Mouse (Mus musculus): ENCODE results near the gene P3h2.

Gene P3h2

DNA sequence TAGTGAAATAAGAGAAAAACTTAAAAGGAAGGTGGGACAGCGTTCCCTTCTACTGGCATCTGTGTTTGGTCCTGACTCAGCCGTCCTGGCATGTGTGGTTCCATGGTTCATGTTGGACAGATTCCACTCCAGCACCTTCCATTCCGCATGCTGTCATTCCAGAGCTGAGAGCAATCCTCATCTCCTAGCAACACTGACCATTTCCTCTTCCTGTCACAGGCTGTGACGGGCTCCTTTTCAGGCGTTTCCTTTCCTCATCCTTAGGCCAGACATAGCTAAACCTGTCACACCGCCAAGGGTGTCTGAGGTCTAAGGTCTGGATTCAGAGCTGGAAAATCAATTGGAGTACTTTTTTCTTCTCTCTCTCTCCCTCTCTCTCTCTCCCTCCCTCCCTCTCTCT lies 40.5 kb downstream of the P3h2 start:
- DNase-seq: peak; percentile 10 to 11

DNA sequence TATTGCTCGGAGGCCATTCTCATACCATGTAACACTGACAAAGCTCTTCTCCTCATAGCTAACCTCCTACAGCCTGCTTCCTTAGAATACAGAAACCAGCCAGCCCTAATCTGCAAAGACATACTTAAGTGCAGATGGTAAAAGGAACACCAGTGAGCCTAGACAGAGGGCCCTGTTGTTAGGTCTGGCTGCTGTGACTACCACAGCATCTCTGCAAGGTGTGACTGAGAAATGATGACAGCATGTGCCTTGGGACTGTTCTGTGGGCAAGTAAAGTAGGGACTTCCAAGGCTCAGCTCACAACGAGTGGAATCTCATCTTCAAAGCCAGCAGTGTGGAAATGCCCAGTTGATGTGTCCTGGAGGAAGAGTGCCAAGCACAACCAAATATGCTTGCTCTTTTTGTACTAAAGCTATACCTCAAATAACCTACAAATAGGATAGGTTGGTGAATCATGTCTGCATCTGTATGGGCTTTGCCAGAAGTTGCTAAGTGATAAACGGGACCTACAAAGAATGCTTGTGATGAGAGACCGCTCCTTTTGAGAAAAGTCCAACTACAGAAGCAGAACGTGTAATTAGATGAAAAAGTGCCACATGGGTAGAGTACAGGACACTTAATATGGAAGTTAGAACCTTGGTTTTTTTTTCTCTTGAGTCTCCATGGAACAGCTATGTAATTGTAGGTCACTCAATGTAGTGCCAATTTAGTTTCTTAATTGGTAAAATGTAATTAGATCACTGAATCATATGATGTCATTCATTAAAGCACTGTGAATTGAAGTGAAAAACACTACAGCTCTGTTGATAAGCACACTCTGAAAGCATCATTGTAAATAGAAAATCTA lies 45.1 kb downstream of the P3h2 start:
- DNase-seq: no peak

DNA sequence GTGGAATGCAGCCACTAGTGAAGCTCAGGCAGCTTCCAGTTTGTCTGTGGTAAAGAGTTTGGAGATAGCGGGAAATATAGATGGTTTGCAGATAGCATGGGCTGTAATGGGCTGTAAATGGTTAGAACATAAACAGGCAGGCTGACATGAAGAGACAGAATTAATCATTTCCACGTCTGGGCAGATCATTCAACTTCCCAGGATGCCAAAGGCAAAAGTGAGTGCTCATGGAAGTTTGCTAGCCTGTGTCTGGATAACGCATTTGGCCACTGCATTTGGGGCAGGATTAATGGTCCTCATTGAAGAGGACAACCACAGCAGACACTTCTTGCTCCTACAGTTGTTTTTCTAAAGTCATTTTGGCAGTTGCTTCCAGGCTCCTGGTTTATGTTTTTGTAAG lies 52.0 kb downstream of the P3h2 start:
- DNase-seq: no peak

DNA sequence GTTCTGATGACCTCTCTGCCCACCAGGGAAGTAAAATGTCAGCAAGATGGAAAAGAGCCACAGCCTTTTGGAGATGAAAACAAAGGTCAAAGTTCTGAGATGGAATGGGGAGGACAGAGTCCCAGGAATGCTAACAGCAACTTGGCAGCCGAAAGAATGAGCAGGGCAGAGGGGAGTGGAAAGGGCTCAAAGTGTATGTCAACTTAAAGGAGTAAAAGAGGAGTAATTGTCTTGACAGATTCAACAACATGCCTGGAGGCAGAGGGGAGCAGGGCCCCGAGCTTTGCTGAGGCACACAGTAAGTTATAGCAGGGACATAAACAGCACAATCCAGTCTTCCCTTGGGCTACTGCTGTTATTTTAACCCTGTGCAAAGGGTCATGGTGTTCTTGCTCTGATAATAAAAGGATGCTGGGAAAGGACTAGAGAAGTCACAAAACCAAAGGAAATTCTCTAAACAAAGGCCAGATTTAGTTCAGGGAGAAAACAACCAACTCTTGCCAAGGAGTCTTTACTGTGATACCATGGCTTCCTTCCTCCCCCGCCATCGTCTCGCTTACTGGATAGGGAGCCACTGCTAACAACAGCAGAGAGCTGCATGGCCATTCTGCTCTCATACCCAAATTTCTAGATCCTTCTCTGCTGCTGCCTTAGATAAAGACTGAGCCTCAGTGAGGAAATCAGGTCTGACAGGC lies 56.0 kb downstream of the P3h2 start:
- no peak for DNase-seq

DNA sequence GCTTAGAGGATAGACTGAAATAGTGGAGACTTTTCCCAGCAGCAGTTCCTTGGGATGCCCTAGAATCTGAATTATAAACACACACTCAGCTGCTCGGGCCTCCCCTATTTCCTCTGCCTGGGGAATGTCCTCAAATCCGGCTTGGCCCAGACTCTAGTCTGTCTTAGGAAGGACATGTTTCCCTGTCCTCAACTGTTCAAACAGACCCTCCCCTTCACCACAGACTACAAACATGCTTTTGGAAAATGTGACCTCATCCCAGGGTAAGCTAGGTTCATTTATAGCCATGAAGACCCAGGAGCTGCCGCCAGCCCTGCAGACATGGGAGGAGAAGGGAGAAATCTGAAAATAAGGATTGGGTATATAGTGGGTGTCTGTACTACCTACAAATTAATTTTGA lies 57.7 kb downstream of the P3h2 start:
- no peak for DNase-seq

DNA sequence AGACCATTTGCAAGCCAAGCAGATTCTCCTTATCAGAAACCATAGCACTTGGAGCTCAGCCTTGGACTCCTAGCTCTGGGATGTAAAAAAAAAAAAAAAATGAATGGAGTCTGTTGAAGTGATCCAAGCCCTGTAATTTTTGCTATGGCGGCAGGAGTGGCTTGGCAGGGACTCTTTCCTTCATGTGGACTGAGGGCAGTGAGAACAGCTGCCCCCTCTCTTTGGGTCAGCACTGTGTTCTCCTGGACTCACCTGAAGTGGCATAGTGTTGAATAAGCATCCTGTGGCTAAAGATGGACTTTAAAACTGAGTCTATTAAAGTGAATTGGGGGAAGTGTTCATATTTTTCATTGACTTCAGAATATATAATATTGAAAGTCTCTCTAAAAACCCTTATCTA lies 58.2 kb downstream of the P3h2 start:
- DNase-seq: no peak

DNA sequence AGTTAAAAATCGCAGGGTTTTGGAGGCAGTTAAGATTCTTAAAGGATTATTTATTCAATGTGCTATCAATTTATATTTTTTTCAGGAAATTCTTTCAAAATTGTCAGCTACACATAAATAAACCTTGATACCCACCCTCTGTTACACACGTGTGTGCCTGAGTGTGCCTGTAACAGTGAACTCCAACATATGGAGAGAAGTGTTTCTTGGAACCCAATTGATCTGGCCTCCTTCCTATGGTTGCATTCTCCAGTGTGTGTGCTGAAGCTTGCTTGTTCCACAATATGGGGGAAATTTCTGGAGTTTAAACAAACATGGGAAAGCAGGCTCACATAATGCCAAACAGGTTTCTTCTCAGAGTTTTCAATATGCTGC lies 63.7 kb downstream of the P3h2 start:
- DNase-seq: no peak

DNA sequence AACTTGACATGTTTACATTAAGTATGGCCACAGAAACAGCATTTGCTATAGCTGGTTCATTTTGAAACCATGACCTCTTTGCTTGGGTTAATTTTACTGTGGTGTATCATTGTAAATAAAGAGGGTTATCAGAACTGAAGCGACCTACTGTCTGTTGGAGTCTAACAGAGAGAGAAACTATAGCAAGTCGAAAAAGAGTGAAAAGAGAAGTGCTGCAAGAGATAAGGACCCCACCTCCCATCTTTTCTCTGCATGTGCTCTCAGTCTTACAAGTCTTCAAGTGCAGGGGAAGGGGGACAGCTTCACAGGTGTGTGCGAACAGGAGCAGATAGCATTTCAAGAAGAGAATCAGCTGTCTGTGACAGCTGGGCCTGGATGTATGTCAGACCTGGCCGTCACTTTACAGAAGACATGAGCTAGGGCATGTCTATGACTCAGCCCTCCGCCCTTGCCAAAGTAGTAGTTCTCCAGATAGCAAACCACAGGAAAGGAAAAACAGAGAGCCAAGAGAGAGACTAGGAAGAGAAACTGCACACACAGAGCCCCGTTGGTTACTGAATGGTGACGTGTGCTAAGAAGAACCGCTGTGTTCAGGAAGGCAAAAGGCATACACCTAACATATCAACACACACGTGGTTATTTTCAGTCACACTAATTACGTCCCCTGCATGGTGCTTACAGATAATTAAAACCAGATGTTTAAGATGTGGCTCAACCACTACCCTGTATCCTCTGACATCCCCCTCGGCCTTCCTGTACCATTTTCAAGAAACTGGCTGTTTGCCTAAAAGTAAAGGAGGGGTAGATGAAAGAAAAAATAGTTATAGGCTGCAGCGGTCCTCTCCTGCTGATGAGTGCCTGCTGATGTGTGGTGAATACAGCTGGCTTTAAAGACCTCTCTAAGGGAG lies 64.3 kb downstream of the P3h2 start:
- DNase-seq: peak in 1 of 2 experiments; percentile 5

DNA sequence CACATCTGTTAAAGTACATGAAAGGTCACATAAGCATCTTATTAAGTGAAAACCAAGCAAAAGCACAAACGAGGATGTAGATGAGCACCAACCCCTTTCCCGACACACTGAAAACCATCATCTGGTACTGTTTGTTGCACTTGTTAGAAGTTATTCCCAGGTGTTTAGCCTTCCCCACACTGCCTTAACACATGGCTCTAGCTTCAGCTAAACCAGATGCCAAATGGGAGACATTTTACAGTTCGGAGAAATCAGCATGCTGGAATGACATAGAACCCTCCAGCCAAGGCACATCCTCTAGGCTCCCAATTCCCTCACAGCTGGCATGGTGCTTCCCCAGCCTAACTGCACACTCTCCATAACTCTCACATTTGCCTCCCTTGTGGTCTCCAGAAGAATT lies 66.3 kb downstream of the P3h2 start:
- no peak for DNase-seq

DNA sequence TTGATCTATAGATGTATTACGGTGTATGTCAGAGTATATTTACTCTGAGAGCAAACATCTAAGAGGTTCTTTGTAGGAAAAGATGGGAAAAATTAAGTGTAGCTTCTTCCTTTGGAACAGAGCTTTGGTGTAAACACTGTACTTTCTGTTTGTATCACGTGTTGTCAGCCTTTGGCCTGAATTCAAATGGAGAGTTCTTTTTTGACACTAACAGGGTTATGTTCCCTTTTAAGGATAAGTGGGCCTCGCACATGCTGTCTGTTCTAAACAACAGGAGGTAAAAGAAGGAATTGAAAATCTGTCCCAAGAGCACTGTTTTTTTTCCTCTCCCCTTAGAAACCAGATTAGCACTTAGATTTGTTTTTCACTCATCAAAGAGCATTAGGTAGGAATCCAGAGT lies 70.1 kb downstream of the P3h2 start:
- DNase-seq: no peak

DNA sequence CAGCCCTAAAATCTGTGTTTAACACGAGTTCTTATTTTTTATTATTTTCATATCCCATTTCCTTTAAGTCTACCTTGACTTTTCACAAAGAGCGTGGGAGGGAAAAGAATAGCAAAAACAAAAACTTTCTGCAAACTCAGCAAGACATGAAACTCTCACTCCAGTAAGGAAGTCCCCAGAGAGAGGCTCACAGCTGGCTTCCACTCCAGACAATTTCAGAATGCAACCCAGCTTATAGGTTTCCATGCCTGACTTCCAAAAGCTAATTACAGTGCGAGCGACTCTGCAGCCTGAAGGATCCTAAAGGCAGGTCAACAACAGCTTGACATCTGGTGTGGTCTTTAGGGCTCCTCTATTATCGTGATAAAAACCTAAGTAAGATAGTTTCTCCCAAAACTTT lies 70.5 kb downstream of the P3h2 start:
- DNase-seq: no peak

DNA sequence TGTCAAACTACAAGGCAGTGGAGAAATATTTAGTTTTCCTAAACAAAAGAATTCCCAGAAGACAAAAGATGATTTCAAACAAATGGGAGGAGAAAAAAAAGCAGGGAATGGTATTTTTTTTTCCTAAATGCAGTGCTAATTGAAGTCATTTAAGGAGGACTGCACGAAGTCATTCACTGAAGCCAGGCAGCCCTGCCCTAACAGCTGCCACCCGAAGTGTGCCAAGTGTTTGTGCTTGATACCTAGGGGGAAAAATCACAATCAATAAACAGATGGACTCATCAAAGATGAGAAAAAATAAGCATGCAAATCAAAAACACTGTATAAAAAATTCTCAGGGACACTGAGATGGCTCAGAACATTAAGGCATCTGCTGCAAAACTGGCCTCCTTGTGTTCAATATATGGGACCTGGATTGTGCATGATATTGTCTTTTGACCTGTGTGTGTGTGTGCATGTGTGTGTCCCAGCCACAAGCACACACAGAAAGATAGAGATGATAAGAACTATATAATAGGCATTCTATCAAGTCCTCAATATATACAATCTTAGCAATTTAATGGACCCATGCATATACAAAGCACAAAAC lies 76.1 kb downstream of the P3h2 start:
- DNase-seq: no peak

DNA sequence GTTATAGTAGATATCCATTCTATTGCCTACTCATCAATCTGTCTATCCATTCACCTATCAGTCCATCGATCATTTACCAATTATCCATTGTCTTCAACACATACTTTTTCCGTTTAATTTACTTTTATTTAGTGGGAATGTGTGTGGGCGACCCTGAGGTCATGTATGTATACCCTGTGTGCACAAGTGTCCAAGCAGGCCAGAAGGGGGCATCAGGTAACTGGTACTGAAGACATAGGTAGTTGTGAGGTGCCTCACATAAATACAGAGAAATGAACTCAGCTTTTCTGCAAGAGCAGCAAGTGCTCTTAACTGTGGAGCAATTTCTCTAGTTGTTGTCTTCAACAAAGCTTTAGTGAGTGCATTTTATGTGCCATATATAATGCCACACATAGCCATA lies 79.2 kb downstream of the P3h2 start:
- no peak for DNase-seq

DNA sequence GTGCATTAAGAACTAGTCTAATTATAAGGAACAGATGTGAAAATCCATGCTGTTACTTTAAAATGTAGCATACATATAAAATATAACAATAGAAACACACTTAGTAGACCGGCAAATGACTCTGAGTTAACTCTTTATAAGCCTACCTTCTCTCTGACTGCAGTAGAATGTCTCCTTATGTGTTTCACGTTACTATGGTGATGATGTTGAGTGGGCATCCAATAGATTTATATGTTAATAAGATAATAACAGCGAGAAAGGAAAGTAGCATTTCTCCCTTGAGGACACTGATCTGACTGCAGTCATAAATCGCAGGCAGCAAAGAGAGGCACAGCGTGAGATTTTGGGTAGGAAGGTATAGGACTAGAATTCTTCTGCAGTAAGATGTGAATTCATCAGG lies 81.0 kb downstream of the P3h2 start:
- DNase-seq: no peak

DNA sequence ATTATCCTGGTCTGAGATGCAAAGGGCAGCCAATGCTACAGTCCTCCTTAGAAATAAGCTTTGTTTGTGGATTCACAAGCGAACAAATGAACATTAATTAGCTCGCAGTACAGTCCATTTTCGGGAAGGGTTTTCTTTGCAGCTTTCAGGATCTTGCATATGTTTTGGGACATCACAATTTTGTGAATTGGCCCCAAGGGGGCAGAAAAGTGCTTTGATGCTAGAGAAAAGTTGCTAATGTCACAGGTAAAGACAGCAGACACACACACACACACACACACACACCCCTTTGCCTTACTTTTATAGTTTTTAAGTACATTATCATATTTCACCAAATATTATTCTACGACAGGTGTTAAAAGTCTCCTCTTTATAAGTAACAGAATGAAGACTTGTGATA lies 82.2 kb downstream of the P3h2 start:
- no peak for DNase-seq

DNA sequence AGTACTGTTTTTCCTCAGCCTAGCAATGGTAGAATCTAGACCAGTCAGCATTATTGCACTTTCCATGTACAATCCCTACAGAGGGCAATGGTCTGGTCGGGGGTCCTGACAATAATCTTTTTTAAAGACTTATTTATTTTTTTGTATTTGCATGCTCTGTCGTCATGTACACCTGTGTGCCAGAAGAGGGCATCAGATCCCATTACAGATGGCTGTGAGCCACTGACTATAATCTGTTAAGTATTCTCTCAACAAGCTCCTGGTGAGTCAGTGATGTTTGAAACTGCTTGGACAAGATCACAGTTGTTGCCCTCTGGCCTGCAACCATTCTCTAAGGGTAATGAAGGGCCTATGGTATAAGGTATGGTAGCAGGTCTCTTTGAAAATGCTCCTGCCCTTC lies 83.8 kb downstream of the P3h2 start:
- DNase-seq: no peak

DNA sequence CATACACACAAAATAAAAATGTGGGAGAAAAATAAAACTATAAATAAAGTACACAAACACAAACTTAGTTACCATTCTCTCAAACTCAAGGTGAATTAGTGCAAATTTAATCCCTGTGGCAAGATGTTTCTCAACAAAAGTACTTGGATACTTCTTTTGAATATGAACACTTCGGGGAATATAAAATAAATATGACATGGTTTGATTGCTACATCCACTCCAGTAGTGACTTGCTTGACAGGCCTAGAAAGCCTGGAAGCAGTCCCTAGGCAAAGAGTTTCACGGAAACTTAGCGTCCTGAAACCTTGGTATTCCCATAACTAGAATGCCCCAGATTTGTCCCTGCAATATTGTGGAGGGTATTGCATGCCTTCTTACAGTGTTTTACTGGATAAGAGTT lies 99.8 kb downstream of the P3h2 start:
- DNase-seq: no peak

DNA sequence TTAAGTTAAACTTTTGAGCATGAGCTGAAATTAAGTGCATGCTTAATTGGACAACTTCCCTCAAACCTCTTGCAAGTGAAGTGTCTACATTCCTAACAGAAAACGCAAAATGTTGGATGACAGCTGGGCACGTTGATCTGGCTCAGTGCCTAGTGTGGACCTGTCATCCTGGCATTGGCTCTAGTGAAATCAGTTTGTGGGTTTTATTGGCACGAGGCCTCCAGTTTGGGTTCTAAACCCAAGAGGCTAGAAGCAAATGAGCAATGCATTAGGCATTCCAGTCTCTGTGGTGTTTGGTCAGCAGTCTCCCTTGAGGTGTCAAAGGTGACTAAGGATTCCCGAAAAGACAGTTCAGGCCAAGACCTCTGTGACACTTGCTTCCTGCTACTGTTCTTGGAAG lies 102.3 kb downstream of the P3h2 start:
- no peak for DNase-seq

DNA sequence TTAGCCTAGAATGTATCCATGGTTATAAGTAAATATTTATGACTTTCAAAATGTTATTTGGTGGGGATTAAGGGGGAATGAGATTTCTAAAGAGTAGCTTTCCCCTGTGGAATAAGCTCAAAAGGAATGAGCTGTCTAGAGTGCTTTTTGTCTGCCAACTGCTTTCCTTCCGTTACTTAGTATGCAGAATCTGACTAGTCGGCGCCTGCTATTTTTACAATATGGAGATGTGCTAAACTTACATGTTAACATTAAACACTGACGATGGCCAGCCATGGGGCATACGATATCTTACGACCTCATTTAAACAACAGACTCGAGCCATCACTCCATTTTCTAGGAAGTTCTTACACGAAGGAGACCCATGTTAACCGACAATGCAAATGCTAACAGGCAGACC lies 102.7 kb downstream of the P3h2 start:
- DNase-seq: no peak

DNA sequence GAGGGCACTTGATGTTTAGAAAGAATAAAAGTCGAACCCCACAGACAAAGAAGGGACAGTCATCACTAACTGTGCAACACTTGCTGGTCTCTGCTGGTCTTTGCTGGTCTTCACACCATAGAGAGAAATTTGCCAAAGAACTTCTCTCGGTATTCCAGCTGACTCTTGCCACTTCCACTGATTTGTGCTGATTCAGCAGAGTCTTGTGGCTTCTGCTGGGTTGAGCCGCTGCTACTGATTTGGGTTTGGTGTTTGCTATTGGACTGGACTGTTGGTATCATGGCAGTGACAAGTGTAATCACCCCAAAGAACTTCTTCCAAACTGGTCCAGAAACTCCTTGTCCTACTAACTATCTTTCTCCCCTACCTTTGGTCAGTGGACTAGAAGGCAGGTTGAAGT lies 111.0 kb downstream of the P3h2 start:
- no peak for DNase-seq

DNA sequence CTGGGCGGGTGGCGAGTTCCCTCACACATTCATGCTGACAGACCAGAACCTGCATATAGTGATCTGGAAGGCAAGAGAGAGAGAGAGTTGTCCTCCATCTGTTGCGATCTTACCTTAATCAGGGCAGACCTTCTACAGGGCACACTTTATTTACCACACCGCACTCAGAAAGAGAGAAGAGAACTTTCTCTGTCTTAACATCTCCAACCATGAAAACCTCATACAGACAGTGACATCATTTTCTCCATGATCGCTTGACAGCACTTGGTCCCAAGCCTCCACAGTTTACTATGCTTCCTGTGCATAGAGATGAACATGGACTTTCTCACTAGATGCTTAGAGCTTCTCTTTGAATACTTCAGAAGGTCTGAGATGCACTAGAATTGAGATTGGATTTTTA lies 118.4 kb downstream of the P3h2 start:
- no peak for DNase-seq

DNA sequence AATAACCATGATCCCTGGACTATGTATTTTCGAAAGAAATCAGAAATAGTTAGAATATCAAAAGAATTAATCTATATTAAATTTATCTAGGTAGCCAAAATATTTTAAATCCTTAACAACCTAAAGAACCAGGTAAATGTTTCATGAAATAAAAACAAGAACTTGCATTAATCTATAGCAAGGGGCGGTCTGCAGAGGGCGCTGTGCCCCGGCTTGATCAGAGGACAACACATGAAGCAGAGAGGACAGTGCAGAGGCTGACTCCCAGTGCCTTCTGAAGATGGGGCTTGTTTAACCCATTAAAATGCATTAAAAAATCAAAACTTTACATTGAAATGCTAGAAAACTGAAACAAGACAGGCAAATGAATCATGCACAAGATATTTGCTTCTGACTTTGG lies 121.9 kb downstream of the P3h2 start:
- DNase-seq: no peak

DNA sequence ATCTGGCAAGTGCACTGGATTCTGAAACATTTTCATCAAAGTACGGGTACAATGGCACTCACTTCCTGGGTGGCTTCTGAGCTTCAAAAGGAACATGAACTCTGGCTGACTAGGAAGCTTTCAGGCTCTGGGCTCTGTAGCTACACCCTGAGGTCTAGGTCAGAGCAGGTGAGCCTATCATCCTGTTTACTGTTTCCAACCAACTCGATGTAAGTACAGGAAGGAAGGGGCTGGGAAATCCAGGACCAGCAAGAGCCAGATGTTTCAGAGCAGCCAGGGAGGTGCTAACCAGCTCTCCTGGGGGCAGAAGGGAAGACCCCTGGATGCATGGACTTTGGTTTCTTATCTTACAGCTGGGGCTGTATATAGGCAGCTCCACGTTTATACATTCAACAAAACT lies 126.5 kb downstream of the P3h2 start:
- DNase-seq: no peak

Measured in lung, adult 18-20 months (tissue).